Mouse (Mus musculus) left cerebral cortex, postnatal 25 days (tissue): ENCODE data around the gene Sox14. TPM values are rescaled to one million over a fixed set of nuclear protein-coding genes. Genes with fewer than 3 reads are reported as not detected.

Experiments
- DNase-seq, 2 experiments: peaks; one replicate each; pipeline ENCODE4 v3.0.0; 2022; ENCODE audit warnings: low spot score in 2 of 2, mixed read lengths in 1 of 2
- intact Hi-C: fragments of 180-260 bp; cut with DNase I; formaldehyde crosslinking; loops from one replicate; pipeline ENCODE4 v1.15.1; 2025
- total RNA-seq, 2 experiments: library from RNA; stranded (reverse); gene quantifications; 2 replicates each; pipeline ENCODE4 v1.2.3; 2021

The Sox14 gene
- total RNA-seq, 2 experiments from 2014 or later: not detected

DNA sequence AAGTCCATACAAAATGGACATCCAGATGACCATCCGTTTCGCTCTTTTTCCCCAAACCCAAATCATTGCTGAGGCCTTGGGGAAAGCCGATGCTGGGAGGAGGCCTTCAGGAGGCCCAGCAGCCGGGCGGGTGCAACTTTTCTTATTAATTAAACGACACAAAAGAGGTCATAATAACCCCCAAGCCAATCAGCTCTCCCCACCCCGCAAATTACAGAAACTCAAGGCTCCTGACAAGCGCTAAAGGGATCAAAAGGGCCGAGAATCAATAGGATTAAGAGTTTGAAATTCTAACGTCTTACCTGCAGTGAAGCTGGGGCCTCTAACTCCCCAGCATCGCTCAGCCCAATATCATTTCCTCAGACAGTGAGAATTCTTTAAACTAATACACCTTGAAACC is 22.6 kb downstream of the Sox14 start:
- no peak for DNase-seq
- intact Hi-C loops: no loop called here

- intact Hi-C loops: no loop called here
- DNase-seq: no peak
Measured at GRCm38 (mm10) chr9:99850354-99850753, 25.6 kb downstream of the Sox14 start.

- no peak for DNase-seq
- intact Hi-C loops: loop anchor here (5.0 kb wide), 2 partner anchors 116 to 454 kb away; no protein-coding TSS in a partner anchor
Measured at GRCm38 (mm10) chr9:99848327-99848726, 27.6 kb downstream of the Sox14 start.

DNA sequence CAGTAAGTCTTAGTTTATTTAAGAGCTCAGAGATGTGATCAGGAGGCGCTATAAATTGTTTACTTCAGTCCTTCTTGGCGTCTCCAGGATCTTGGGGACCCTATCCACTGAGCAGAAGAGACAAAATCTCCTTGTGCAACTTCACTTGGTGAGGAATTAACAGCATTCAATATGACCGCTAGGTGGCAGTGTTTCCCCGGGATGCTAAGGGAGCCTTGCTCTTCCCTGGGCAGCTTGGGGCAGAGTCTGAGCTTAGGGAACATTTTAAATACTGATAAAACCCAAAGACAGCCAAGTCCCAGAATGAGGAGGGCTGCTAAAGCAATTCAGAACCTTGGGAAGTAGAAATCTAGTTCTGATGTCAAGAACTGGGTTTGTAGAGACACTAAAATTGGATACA is 29.1 kb downstream of the Sox14 start:
- intact Hi-C loops: loop anchor here (1.0 to 5.0 kb wide), 5 partner anchors 115 to 599 kb away; no protein-coding TSS in a partner anchor
- peak; percentile 76 to 83 for DNase-seq

DNA sequence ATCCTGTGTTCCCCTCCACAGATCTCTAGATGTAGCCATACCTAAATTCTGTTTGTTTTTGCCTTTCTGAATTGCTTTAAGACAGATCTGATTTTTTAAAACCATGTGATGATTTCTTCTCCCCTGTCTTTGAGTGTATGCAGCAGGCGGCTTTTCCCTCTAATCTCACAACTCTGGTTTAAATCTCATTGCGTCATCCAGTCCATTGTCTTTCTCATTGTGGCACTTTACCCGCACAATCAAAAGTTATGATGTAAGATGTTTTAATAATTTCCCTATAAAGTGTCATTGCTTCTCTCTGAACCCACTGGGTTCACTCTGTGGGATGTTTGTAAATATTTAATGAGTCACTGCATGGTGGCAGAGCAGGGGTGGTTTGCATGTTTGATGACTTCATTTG is 36.6 kb downstream of the Sox14 start:
- intact Hi-C loops: no loop called here
- no peak for DNase-seq

GRCm38 (mm10) chr9:99838877-99839276 is 37.1 kb downstream of the Sox14 start:
- intact Hi-C loops: no loop called here

DNA sequence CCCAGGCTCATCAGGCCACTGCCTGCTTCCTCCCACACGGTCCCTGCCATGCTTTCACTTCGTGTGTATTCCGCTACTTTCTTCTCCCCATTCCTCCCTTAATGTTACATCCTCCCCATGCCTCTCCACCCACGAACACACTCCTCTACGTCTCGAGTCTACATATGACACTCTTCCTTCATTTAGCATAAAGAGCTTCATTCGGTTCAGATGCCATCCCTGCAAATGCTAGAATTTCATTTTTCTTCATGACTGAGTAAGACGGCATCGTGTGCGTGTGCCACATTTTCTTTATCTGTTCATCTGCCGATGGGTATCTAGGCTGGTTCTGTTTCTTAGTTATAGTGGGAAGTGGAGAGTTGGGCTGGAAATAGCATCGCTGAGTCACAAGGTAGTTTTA is 39.3 kb downstream of the Sox14 start:
- intact Hi-C loops: loop anchor here (2.0 kb wide), 1 partner anchor 116 kb away; no protein-coding TSS in a partner anchor
- peak; percentile 42 to 91 for DNase-seq

More at GRCm38 (mm10) chr9:99838877-99839276, 37.1 kb downstream of the Sox14 start:
- DNase-seq: no peak

DNA sequence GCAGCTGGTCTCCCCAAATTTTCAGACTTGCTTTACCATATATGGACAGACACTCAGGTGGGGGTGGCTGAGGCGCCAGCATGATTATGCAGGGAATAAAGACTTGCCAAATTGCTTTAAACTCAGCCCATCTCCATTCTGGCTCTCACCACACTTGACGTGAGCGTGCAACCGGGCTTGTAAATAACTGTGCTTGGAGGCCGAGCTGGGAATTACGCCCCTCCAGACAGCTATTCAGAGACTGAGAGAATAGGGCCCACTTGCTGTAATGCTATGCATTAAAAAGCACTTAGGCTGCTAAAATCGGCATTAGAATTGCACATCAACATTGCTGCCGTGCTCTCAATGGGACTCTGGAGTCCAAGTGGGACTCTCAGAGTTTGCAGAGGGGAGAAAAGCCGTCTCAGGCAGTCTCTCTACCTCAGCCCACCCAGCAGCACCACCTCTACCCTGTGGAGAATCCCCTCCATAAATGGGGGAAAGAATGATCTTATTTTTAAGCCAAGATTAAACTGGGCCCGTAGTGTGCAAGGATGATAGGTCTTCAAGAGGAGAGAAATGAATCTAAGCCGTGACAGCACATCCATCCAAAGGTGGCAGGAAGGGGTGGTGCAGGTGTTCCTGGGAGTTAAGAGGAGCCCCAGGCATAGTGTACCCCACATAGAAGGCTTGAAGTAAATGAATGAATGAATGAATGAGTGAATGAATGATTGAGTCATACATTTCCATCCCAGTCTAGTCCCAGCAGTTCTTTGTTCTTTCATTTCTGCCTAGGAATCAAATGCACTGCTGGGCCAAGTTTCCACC is 40.1 kb downstream of the Sox14 start:
- intact Hi-C loops: loop anchor here (2.0 kb wide), 1 partner anchor 115 kb away; no protein-coding TSS in a partner anchor
- DNase-seq: peak in 1 of 2 experiments; percentile 42

Other genes starting within 250 kb of the Sox14 start
- gene Dzip1l, start 246.7 kb downstream of the Sox14 start, total RNA-seq: 10 to 100 TPM; 21.2 to 27.7 TPM
- not detected for gene Cldn18, start 158.9 kb downstream of the Sox14 start, total RNA-seq